Mouse (Mus musculus) heart, embryonic 13.5 days (tissue): ENCODE results near the gene Inhbc. TPM values are rescaled to one million over a fixed set of nuclear protein-coding genes. Genes with fewer than 3 reads are reported as not detected.
"Not testable (repeated sequence)": the region's sequence is repeated elsewhere in the genome, so short reads cannot be mapped to it uniquely, and the experiment has no call there.

ENCODE experiments used
- ATAC-seq: fragments of 200-750 bp; cut with Nextera tagmentation; 2 replicates; pipeline ENCODE4 v1.8.0; 2017; ENCODE audit warnings: moderate TSS enrichment; ENCODE audit not compliant: insufficient number of reproducible peaks, low FRiP score, low TSS enrichment; ENCODE audit errors: extremely low read depth
- H3K27ac ChIP-seq: fragments of 300-500 bp; sonication (generic); replicated peaks from 2 replicates; pipeline ENCODE4 v1.5.1; 2015; ENCODE audit warnings: moderate library complexity, mild to moderate bottlenecking, inconsistent platforms
- H3K27me3 ChIP-seq: fragments of 300-500 bp; sonication (generic); replicated peaks from 2 replicates; pipeline ENCODE4 v1.6.1; 2015; ENCODE audit warnings: mild to moderate bottlenecking, inconsistent platforms
- H3K36me3 ChIP-seq: fragments of 300-500 bp; sonication (generic); 2 replicates; pipeline ENCODE4 v1.6.1; 2015; ENCODE audit warnings: mild to moderate bottlenecking, inconsistent platforms
- H3K4me1 ChIP-seq: fragments of 300-500 bp; sonication (generic); 2 replicates; pipeline ENCODE4 v1.6.1; 2015; ENCODE audit warnings: inconsistent platforms
- H3K4me2 ChIP-seq: fragments of 300-500 bp; sonication (generic); 2 replicates; pipeline ENCODE4 v1.6.1; 2015; ENCODE audit warnings: inconsistent platforms, mild to moderate bottlenecking, moderate library complexity
- H3K4me3 ChIP-seq: fragments of 300-500 bp; sonication (generic); 2 replicates; pipeline ENCODE4 v1.5.1; 2015; ENCODE audit warnings: moderate library complexity, mild to moderate bottlenecking, inconsistent platforms
- H3K9ac ChIP-seq: fragments of 300-500 bp; sonication (generic); 2 replicates; pipeline ENCODE4 v1.6.1; 2015; ENCODE audit warnings: inconsistent platforms, mild to moderate bottlenecking, moderate library complexity
- H3K9me3 ChIP-seq: fragments of 300-500 bp; sonication (generic); 2 replicates; pipeline ENCODE4 v1.6.1; 2016; ENCODE audit warnings: inconsistent platforms
- WGBS: fragments of 180-500 bp; shearing (Covaris S2); methylation state at CpG from one replicate; pipeline ENCODE4 v1.1.7; 2015; ENCODE audit warnings: mixed read lengths; 5-methylcytosine and 5-hydroxymethylcytosine counted together
- polyA plus RNA-seq: library from polyadenylated mRNA; unstranded; fragments of >200 nt; fragmentation: Nextera tagmentation; extraction: Ambion mirVana; gene quantifications from 2 replicates; pipeline ENCODE4 v1.2.1, GENCODE M21; 2015

Gene Inhbc
- polyA plus RNA-seq, 1 experiment from 2014 or later: not detected

GRCm38 (mm10) chr10:127325454-127326016 lies 44.7 kb downstream of the Inhbc start:
- no peak for ATAC-seq
- Histone ChIP-seq H3K4me3 (peak overlapping the region; percentile 58), H3K27ac (no peak overlapping the region), H3K36me3 (no peaks in the 10 kb centered on the region), H3K4me2 (peak overlapping the region; percentile 84), H3K9me3 (no peaks in the 10 kb centered on the region), H3K4me1 (peaks cover 24% of the 10 kb centered on the region), H3K9ac (peak overlapping the region; percentile 73), H3K27me3 (peaks cover 98% of the 10 kb centered on the region)
- 36% methylated on average over 14 of the region's 14 CpGs for WGBS

- ATAC-seq: no peak
- no peak overlapping the region for H3K9ac ChIP-seq
- H3K9me3 ChIP-seq: no peaks in the 10 kb centered on the region
- H3K27ac ChIP-seq: no peak overlapping the region
- no peak overlapping the region for H3K4me2 ChIP-seq
- no peaks in the 10 kb centered on the region for H3K36me3 ChIP-seq
- no peak overlapping the region for H3K4me3 ChIP-seq
- peaks cover 88% of the 10 kb centered on the region for H3K27me3 ChIP-seq
- H3K4me1 ChIP-seq: peaks cover 24% of the 10 kb centered on the region
- 10% methylated on average over 7 of the region's 7 CpGs for WGBS
Observed at GRCm38 (mm10) chr10:127324495-127324894, 45.7 kb downstream of the Inhbc start.

- peaks cover 22% of the 10 kb centered on the region for H3K4me1 ChIP-seq
- 51% methylated on average over 17 of the region's 17 CpGs for WGBS
- no peak overlapping the region for H3K9ac ChIP-seq
- no peak for ATAC-seq
- 0 out of 2 replicates have a peak overlapping the region, but pooled peaks have one; percentile 8 for H3K4me3 ChIP-seq
- no peaks in the 10 kb centered on the region for H3K9me3 ChIP-seq
- H3K4me2 ChIP-seq: 0 out of 2 replicates have a peak overlapping the region, but pooled peaks have one; percentile 3
- H3K27ac ChIP-seq: no peak overlapping the region
- no peaks in the 10 kb centered on the region for H3K36me3 ChIP-seq
- H3K27me3 ChIP-seq: peaks cover 76% of the 10 kb centered on the region
Observed at GRCm38 (mm10) chr10:127323131-127323855, 46.9 kb downstream of the Inhbc start.

GRCm38 (mm10) chr10:127322669-127323068 lies 47.6 kb downstream of the Inhbc start:
- Histone ChIP-seq H3K9ac (no peak overlapping the region), H3K4me2 (no peak overlapping the region), H3K27ac (no peak overlapping the region), H3K4me3 (no peak overlapping the region), H3K9me3 (no peaks in the 10 kb centered on the region), H3K36me3 (no peaks in the 10 kb centered on the region), H3K4me1 (peaks cover 22% of the 10 kb centered on the region), H3K27me3 (peaks cover 70% of the 10 kb centered on the region)
- 60% methylated on average over 4 of the region's 4 CpGs for WGBS
- ATAC-seq: no peak

- ATAC-seq: no peak
- H3K4me3 ChIP-seq: no peak overlapping the region
- H3K36me3 ChIP-seq: no peaks in the 10 kb centered on the region
- H3K27ac ChIP-seq: no peak overlapping the region
- WGBS: 53% methylated on average over 13 of the region's 13 CpGs
- H3K27me3 ChIP-seq: peaks cover 65% of the 10 kb centered on the region
- no peaks in the 10 kb centered on the region for H3K9me3 ChIP-seq
- H3K4me2 ChIP-seq: no peak overlapping the region
- H3K9ac ChIP-seq: no peak overlapping the region
- peaks cover 22% of the 10 kb centered on the region for H3K4me1 ChIP-seq
Observed at GRCm38 (mm10) chr10:127322178-127322577, 48.1 kb downstream of the Inhbc start.

GRCm38 (mm10) chr10:127321621-127322020 lies 48.6 kb downstream of the Inhbc start, which contains the start of gene Arhgap9:
Gene Arhgap9 (plus strand): TSS chr10:127321964.
- ATAC-seq: no peak
- Histone ChIP-seq H3K4me2 (no peak within 1 kb of the TSS), H3K9ac (no peak within 1 kb of the TSS), H3K27me3 (peaks cover 59% of the 10 kb centered on the region), H3K4me1 (peaks cover 17% of the 10 kb centered on the region), H3K9me3 (no peaks in the 10 kb centered on the region), H3K27ac (no peak within 1 kb of the TSS), H3K4me3 (no peak within 1 kb of the TSS), H3K36me3 (no peaks in the 10 kb centered on the region)
- WGBS: 71% methylated on average over 3 of the region's 3 CpGs

GRCm38 (mm10) chr10:127319969-127320368 lies 50.3 kb downstream of the Inhbc start:
- H3K4me2 ChIP-seq: no peak overlapping the region
- peaks cover 43% of the 10 kb centered on the region for H3K27me3 ChIP-seq
- H3K4me1 ChIP-seq: peaks cover 4% of the 10 kb centered on the region; the same call in 1 of the 2 replicates
- no peak for ATAC-seq
- no peaks in the 10 kb centered on the region for H3K9me3 ChIP-seq
- no peak overlapping the region for H3K4me3 ChIP-seq
- WGBS: 71% methylated on average over 7 of the region's 7 CpGs
- no peak overlapping the region for H3K27ac ChIP-seq
- H3K36me3 ChIP-seq: no peaks in the 10 kb centered on the region
- H3K9ac ChIP-seq: no peak overlapping the region

- no peak overlapping the region for H3K9ac ChIP-seq
- no peak overlapping the region for H3K4me3 ChIP-seq
- no peak overlapping the region for H3K4me2 ChIP-seq
- H3K4me1 ChIP-seq: peaks cover under 1% of the 10 kb centered on the region; the same call in 1 of the 2 replicates
- no peak for ATAC-seq
- WGBS: 36% methylated on average over 4 of the region's 4 CpGs
- no peaks in the 10 kb centered on the region for H3K36me3 ChIP-seq
- H3K9me3 ChIP-seq: no peaks in the 10 kb centered on the region
- H3K27ac ChIP-seq: no peak overlapping the region
- peaks cover 23% of the 10 kb centered on the region for H3K27me3 ChIP-seq
Observed at GRCm38 (mm10) chr10:127318009-127318408, 52.2 kb downstream of the Inhbc start.

- peaks cover 16% of the 10 kb centered on the region for H3K27me3 ChIP-seq
- no peak overlapping the region for H3K27ac ChIP-seq
- H3K9me3 ChIP-seq: no peaks in the 10 kb centered on the region
- H3K36me3 ChIP-seq: no peaks in the 10 kb centered on the region
- WGBS: 59% methylated on average over 2 of the region's 2 CpGs
- peaks cover 7% of the 10 kb centered on the region; the same call in 1 of the 2 replicates for H3K4me1 ChIP-seq
- H3K4me3 ChIP-seq: no peak overlapping the region
- H3K9ac ChIP-seq: no peak overlapping the region
- no peak overlapping the region for H3K4me2 ChIP-seq
- no peak for ATAC-seq
Observed at GRCm38 (mm10) chr10:127317277-127317676, 53.0 kb downstream of the Inhbc start.

GRCm38 (mm10) chr10:127314950-127315349 lies 55.3 kb downstream of the Inhbc start:
- peaks cover 18% of the 10 kb centered on the region for H3K4me1 ChIP-seq
- not testable (repeated sequence) for H3K9ac ChIP-seq, H3K27ac ChIP-seq, H3K4me2 ChIP-seq, H3K27me3 ChIP-seq, H3K4me3 ChIP-seq, H3K36me3 ChIP-seq, ATAC-seq, H3K9me3 ChIP-seq
- 75% methylated on average over 1 of the region's 1 CpGs for whole genome bisulfite sequencing

- H3K4me2 ChIP-seq, H3K9me3 ChIP-seq, H3K9ac ChIP-seq, H3K27ac ChIP-seq, H3K27me3 ChIP-seq, ATAC-seq, H3K4me3 ChIP-seq: not testable (repeated sequence)
- Histone ChIP-seq H3K36me3 (peaks cover 14% of the 10 kb centered on the region), H3K4me1 (peaks cover 19% of the 10 kb centered on the region)
- WGBS: 87% methylated on average over 5 of the region's 5 CpGs
Observed at GRCm38 (mm10) chr10:127313516-127313915, 56.7 kb downstream of the Inhbc start.
